Mouse (Mus musculus) MEL (cell line): ENCODE measurements around the gene Tmem8. TPM values are rescaled to one million over a fixed set of nuclear protein-coding genes. Genes with fewer than 3 reads are reported as not detected.

Experiments used
- DNase-seq: peaks from one replicate; pipeline ENCODE4 v3.0.0; 2011; ENCODE audit warnings: low read depth, low spot score
- H3K27ac ChIP-seq: 2 replicates; pipeline ENCODE4 v1.5.1; 2012; ENCODE audit warnings: low read depth, mild to moderate bottlenecking, control low read depth, low read length, moderate library complexity; ENCODE audit not compliant: control insufficient read depth
- H3K27me3 ChIP-seq, 2 experiments: fragments of 150-350 bp in 1 of 2; sonication (generic) in 1 of 2; 2 replicates each; pipeline ENCODE4 v1.6.1; 2012; ENCODE audit warnings: low read length in 2 of 2, mild to moderate bottlenecking in 2 of 2, improper control_type of control experiment in 1 of 2, moderate library complexity in 1 of 2; ENCODE audit not compliant: insufficient read depth in 2 of 2, control insufficient read depth in 1 of 2
- H3K36me3 ChIP-seq, 2 experiments: 2 replicates each; pipeline ENCODE4 v1.6.1; 2012 to 2014; ENCODE audit warnings: low read length in 2 of 2, improper control_type of control experiment in 1 of 2, inconsistent platforms in 1 of 2, mild to moderate bottlenecking in 1 of 2; ENCODE audit not compliant: insufficient read depth in 2 of 2, control insufficient read depth in 1 of 2
- H3K4me1 ChIP-seq, 2 experiments: fragments of 150-350 bp in 1 of 2; sonication (generic) in 1 of 2; 2 replicates each; pipeline ENCODE4 v1.6.1; 2012; ENCODE audit warnings: low read length in 2 of 2, improper control_type of control experiment in 1 of 2, mild to moderate bottlenecking in 1 of 2; ENCODE audit not compliant: insufficient read depth in 2 of 2, control insufficient read depth in 1 of 2
- H3K4me3 ChIP-seq, 2 experiments: fragments of 150-350 bp in 1 of 2; sonication (generic) in 1 of 2; 2 replicates each; pipeline ENCODE4 v1.5.1; 2012; ENCODE audit warnings: low read depth in 2 of 2, low read length in 2 of 2, mild to moderate bottlenecking in 2 of 2, moderate library complexity in 2 of 2, control low read depth in 1 of 2, improper control_type of control experiment in 1 of 2; ENCODE audit not compliant: control insufficient read depth in 1 of 2, insufficient read depth in 1 of 2
- H3K79me2 ChIP-seq: 2 replicates; pipeline ENCODE4 v1.6.1; 2012; ENCODE audit warnings: mild to moderate bottlenecking, low read length, moderate library complexity; ENCODE audit not compliant: control insufficient read depth, poor library complexity, insufficient read depth
- H3K9ac ChIP-seq: 2 replicates; pipeline ENCODE4 v1.6.1; 2012; ENCODE audit warnings: low read depth, mild to moderate bottlenecking, control low read depth, low read length, moderate library complexity; ENCODE audit not compliant: control insufficient read depth, poor library complexity, severe bottlenecking
- H3K9me3 ChIP-seq: fragments of 150-350 bp; sonication (generic); replicated peaks from 2 replicates; pipeline ENCODE4 v1.6.1; 2012; ENCODE audit warnings: mild to moderate bottlenecking, low read length, improper control_type of control experiment, moderate library complexity; ENCODE audit not compliant: insufficient read depth
- BHLHE40 ChIP-seq: IDR thresholded peaks from 2 replicates; pipeline ENCODE4 v1.6.1; 2012; ENCODE audit warnings: low read depth, mild to moderate bottlenecking, inconsistent platforms, low read length, improper control_type of control experiment, borderline replicate concordance
- CHD2 ChIP-seq: IDR thresholded peaks from 2 replicates; pipeline ENCODE4 v1.6.1; 2011; ENCODE audit warnings: low read length, improper control_type of control experiment
- CTCF ChIP-seq, 3 experiments: IDR thresholded peaks in 2 of 3; conservative IDR thresholded peaks in 1 of 3; 2 replicates each; pipeline ENCODE4 v1.5.1; 2011 to 2012; ENCODE audit warnings: low read length in 3 of 3, low read depth in 2 of 3, mild to moderate bottlenecking in 2 of 3, improper control_type of control experiment in 1 of 3, inconsistent platforms in 1 of 3, mixed read lengths in 1 of 3, moderate library complexity in 1 of 3; ENCODE audit not compliant: control insufficient read depth in 1 of 3, insufficient read depth in 1 of 3, poor library complexity in 1 of 3, severe bottlenecking in 1 of 3
- E2F4 ChIP-seq: IDR thresholded peaks from 2 replicates; pipeline ENCODE4 v1.6.1; 2011; ENCODE audit warnings: low read depth, low read length, improper control_type of control experiment, borderline replicate concordance
- EP300 ChIP-seq, 2 experiments: IDR thresholded peaks; 2 replicates each; pipeline ENCODE4 v1.6.1; 2011; ENCODE audit warnings: improper control_type of control experiment in 2 of 2, low read length in 2 of 2, low read depth in 1 of 2, mild to moderate bottlenecking in 1 of 2
- ETS1 ChIP-seq: IDR thresholded peaks from 2 replicates; pipeline ENCODE4 v1.6.1; 2012; ENCODE audit warnings: low read depth, mild to moderate bottlenecking, inconsistent platforms, low read length, improper control_type of control experiment, moderate library complexity
- GABPA ChIP-seq: IDR thresholded peaks from 2 replicates; pipeline ENCODE4 v1.6.1; 2012; ENCODE audit warnings: low read depth, mild to moderate bottlenecking, inconsistent platforms, low read length, improper control_type of control experiment, moderate library complexity
- GATA1 ChIP-seq: IDR thresholded peaks from 2 replicates; pipeline ENCODE4 v1.6.1; 2011; ENCODE audit warnings: low read depth, low read length, improper control_type of control experiment
- HCFC1 ChIP-seq: IDR thresholded peaks from 2 replicates; pipeline ENCODE4 v1.6.1; 2012; ENCODE audit warnings: low read depth, mild to moderate bottlenecking, inconsistent platforms, low read length, improper control_type of control experiment, moderate library complexity
- JUND ChIP-seq: IDR thresholded peaks from 2 replicates; pipeline ENCODE4 v1.6.1; 2011; ENCODE audit warnings: low read depth, mild to moderate bottlenecking, improper control_type of control experiment, low read length
- MAZ ChIP-seq: IDR thresholded peaks from 2 replicates; pipeline ENCODE4 v1.6.1; 2012; ENCODE audit warnings: low read depth, mild to moderate bottlenecking, inconsistent platforms, low read length, improper control_type of control experiment
- MXI1 ChIP-seq: IDR thresholded peaks from 2 replicates; pipeline ENCODE4 v1.6.1; 2011; ENCODE audit warnings: mild to moderate bottlenecking, low read depth, low read length, improper control_type of control experiment
- MYC ChIP-seq: IDR thresholded peaks from 2 replicates; pipeline ENCODE4 v1.6.1; 2011; ENCODE audit warnings: low read depth, mild to moderate bottlenecking, low read length, improper control_type of control experiment, moderate library complexity
- NELFE ChIP-seq: IDR thresholded peaks from 2 replicates; pipeline ENCODE4 v1.6.1; 2011; ENCODE audit warnings: low read depth, low read length, improper control_type of control experiment
- NRF1 ChIP-seq: IDR thresholded peaks from 2 replicates; pipeline ENCODE4 v1.6.1; 2014; ENCODE audit warnings: low read depth, mild to moderate bottlenecking, inconsistent platforms, low read length, improper control_type of control experiment, moderate library complexity; ENCODE audit not compliant: poor library complexity, insufficient read depth, severe bottlenecking
- POLR2A ChIP-seq, 2 experiments: IDR thresholded peaks; 2 replicates each; pipeline ENCODE4 v1.6.1; 2011 to 2012; ENCODE audit warnings: low read length in 2 of 2, mild to moderate bottlenecking in 2 of 2, control low read depth in 1 of 2, improper control_type of control experiment in 1 of 2, low read depth in 1 of 2, moderate library complexity in 1 of 2; ENCODE audit not compliant: control insufficient read depth in 1 of 2, insufficient read depth in 1 of 2, poor library complexity in 1 of 2
- POLR2AphosphoS5 ChIP-seq: IDR thresholded peaks from 2 replicates; pipeline ENCODE4 v1.6.1; 2012; ENCODE audit warnings: low read depth, borderline replicate concordance, mild to moderate bottlenecking, inconsistent platforms, low read length, moderate library complexity, mixed read lengths
- RCOR1 ChIP-seq: IDR thresholded peaks from 2 replicates; pipeline ENCODE4 v1.6.1; 2012; ENCODE audit warnings: low read depth, mild to moderate bottlenecking, inconsistent platforms, low read length, improper control_type of control experiment
- SIN3A ChIP-seq: IDR thresholded peaks from 2 replicates; pipeline ENCODE4 v1.6.1; 2012; ENCODE audit warnings: low read length, improper control_type of control experiment, inconsistent platforms
- TAL1 ChIP-seq: IDR thresholded peaks from 2 replicates; pipeline ENCODE4 v1.6.1; 2012; ENCODE audit warnings: mild to moderate bottlenecking, inconsistent platforms, low read length, moderate library complexity, mixed read lengths
- TBP ChIP-seq: IDR thresholded peaks from 2 replicates; pipeline ENCODE4 v1.8.0; 2011; ENCODE audit warnings: low read depth, low read length, improper control_type of control experiment
- UBTF ChIP-seq: IDR thresholded peaks from 2 replicates; pipeline ENCODE4 v1.6.1; 2012; ENCODE audit warnings: low read depth, mild to moderate bottlenecking, inconsistent platforms, low read length, improper control_type of control experiment, moderate library complexity, borderline replicate concordance; ENCODE audit not compliant: insufficient read depth
- USF1 ChIP-seq: IDR thresholded peaks from 2 replicates; pipeline ENCODE4 v1.6.1; 2014; ENCODE audit warnings: low read depth, mild to moderate bottlenecking, inconsistent platforms, low read length, improper control_type of control experiment, moderate library complexity
- ZKSCAN1 ChIP-seq: IDR thresholded peaks from 2 replicates; pipeline ENCODE4 v1.6.1; 2012; ENCODE audit warnings: low read depth, mild to moderate bottlenecking, inconsistent platforms, low read length, improper control_type of control experiment, moderate library complexity
- ZNF384 ChIP-seq: IDR thresholded peaks from 2 replicates; pipeline ENCODE4 v1.6.1; 2012; ENCODE audit warnings: low read depth, mild to moderate bottlenecking, inconsistent platforms, low read length, improper control_type of control experiment
- polyA plus RNA-seq, 2 experiments: library from polyadenylated mRNA; stranded (reverse) in 1 of 2; unstranded in 1 of 2; fragments of >175 nt in 1 of 2; fragments of >200 nt in 1 of 2; gene quantifications; 2 replicates each; pipeline versions ENCODE4 v1.2.1 to v1.2.4; 2012; ENCODE audit warnings: low replicate concordance in 2 of 2, low read depth in 1 of 2; ENCODE audit not compliant: insufficient read length in 2 of 2, insufficient read depth in 1 of 2, missing spikeins in 1 of 2
- total RNA-seq: library from RNA; depleted of rRNA; stranded (reverse); fragments of 300-350 nt; gene quantifications from 2 replicates; pipeline ENCODE4 v1.2.3, GENCODE M21; 2012

Tmem8 gene
- total and polyA plus RNA-seq, 3 experiments, result 4.7 to 16.7 TPM; not detected in 1

DNA sequence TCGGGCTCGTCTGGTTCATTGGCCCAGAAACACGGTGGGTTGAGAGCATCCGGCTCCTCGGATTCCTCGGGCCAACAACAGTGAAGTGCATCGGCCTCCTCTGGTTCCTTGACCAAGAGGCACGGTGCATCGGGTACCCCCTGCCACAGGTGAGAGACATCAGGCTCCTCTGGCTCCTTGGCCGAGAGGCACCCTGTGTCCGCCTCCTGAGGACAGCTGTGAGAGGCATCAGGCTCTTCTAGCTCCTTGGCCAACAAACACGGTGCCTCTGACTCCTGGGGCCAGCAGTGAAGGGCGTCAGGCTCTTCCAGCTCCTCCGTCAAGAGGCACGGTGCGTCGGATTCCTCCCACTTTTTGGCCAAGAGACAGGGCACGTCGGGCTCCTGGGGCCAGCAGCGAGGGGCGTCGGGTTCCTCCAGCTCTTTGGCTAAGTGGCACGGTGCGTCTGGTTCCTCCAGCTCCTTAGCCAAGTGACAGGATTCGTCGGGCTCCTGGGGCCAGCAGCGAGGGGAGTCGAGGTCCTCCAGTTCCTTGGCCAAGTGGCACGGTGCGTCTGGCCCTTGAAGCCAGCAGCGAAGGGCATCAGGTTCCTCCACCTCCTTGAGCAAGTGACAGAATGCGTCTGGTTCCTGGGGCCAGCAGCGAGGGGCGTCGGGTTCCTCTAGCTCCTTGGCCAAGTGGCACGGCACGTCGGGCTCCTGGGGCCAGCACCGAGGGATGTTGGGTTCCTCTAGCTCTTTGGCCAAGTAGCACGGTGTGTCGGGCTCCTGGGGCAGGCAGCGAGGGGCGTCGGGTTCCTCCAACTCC, 44.9 kb upstream of the Tmem8 start:
- TF ChIP-seq SIN3A (no peak), GATA1 (no peak), BHLHE40 (no peak), UBTF (no peak), JUND (no peak), E2F4 (no peak), MYC (no peak), POLR2AphosphoS5 (no peak), NRF1 (no peak), MAZ (no peak), ZKSCAN1 (no peak), TBP (no peak), USF1 (no peak), ETS1 (no peak), TAL1 (no peak), CHD2 (no peak)
- H3K36me3 ChIP-seq, result peaks cover 0 to 21% of the 10 kb centered on the region in 2 experiments; a peak in 3 of 4 replicates
- peaks cover 22% of the 10 kb centered on the region for H3K79me2 ChIP-seq
- peak; percentile 51 for DNase-seq
- H3K9ac ChIP-seq, result peak overlapping the region; percentile 82
- H3K4me1 ChIP-seq, result peaks cover 6 to 38% of the 10 kb centered on the region in 2 experiments
- no peaks in the 10 kb centered on the region for H3K27me3 ChIP-seq
- H3K4me3 ChIP-seq, result peak overlapping the region; percentile 66 to 68
- H3K9me3 ChIP-seq, result no peaks in the 10 kb centered on the region
- no peak overlapping the region for H3K27ac ChIP-seq

- peak; percentile 94 for DNase-seq
- Histone ChIP-seq H3K36me3 (peaks cover 0 to 21% of the 10 kb centered on the region in 2 experiments; a peak in 3 of 4 replicates), H3K9me3 (no peaks in the 10 kb centered on the region), H3K9ac (peak within 1 kb of the TSS; percentile 82), H3K27ac (peak within 1 kb of the TSS; percentile 20), H3K4me1 (peaks cover 6 to 38% of the 10 kb centered on the region in 2 experiments), H3K79me2 (peaks cover 22% of the 10 kb centered on the region), H3K4me3 (peak within 1 kb of the TSS; percentile 66 to 68), H3K27me3 (no peaks in the 10 kb centered on the region)
- no peak for TF ChIP-seq RCOR1
- TF ChIP-seq NRF1, result peak; percentile 70
- peak; percentile 70 for TF ChIP-seq HCFC1
- TF ChIP-seq GATA1, result no peak
- peak; percentile 18; the same call in 1 of the 2 replicates for TF ChIP-seq MXI1
- TF ChIP-seq POLR2A (IDR thresholded peaks at IDR 0.05; ENCODE audit: control insufficient read depth in 1 of 2, insufficient read depth in 1 of 2, low read depth in 1 of 2, low read length in 2 of 2, poor library complexity in 1 of 2), result peak; percentile 95 to 96
- peak; percentile 83 for TF ChIP-seq NELFE
- TF ChIP-seq CHD2, result no peak
- TF ChIP-seq SIN3A, result peak; percentile 55
- TF ChIP-seq CTCF (IDR thresholded peaks at IDR 0.05 in 2 of 3, conservative IDR thresholded peaks at IDR 0.05 in 1 of 3; ENCODE audit: control insufficient read depth in 1 of 3, insufficient read depth in 1 of 3, low read depth in 2 of 3, low read length in 3 of 3, poor library complexity in 1 of 3, severe bottlenecking in 1 of 3), result no peak
- no peak for TF ChIP-seq BHLHE40
- TF ChIP-seq UBTF, result peak; percentile 80; the same call in 1 of the 2 replicates
- no peak for TF ChIP-seq JUND
- no peak for TF ChIP-seq GABPA
- peak; percentile 55 for TF ChIP-seq USF1
- no peak for TF ChIP-seq EP300 (IDR thresholded peaks at IDR 0.05; ENCODE audit: low read depth in 1 of 2, low read length in 2 of 2)
- TF ChIP-seq POLR2AphosphoS5, result no peak
- no peak for TF ChIP-seq ZNF384
- TF ChIP-seq MYC, result no peak
Measured at GRCm38 (mm10) chr17:26068831-26069739, 44.0 kb upstream of the Tmem8 start, which contains the start of gene Rab11fip3. Rab11fip3 (minus strand) TSS chr17:26069555.
